Mouse (Mus musculus) layer of hippocampus, postnatal 10 days (tissue): ENCODE data around the gene Sema5b. TPM values are rescaled to one million over a fixed set of nuclear protein-coding genes. Genes with fewer than 3 reads are reported as not detected.

Source experiments
- DNase-seq, 2 experiments: peaks; one replicate each; pipeline ENCODE4 v3.0.0; 2021; ENCODE audit warnings: low spot score in 2 of 2
- total RNA-seq, 2 experiments: library from RNA; stranded (reverse); gene quantifications; 2 replicates each; pipeline ENCODE4 v1.2.3; 2021

Sema5b gene
- total RNA-seq, 2 experiments from 2014 or later = 29.4 to 30.9 TPM

DNA sequence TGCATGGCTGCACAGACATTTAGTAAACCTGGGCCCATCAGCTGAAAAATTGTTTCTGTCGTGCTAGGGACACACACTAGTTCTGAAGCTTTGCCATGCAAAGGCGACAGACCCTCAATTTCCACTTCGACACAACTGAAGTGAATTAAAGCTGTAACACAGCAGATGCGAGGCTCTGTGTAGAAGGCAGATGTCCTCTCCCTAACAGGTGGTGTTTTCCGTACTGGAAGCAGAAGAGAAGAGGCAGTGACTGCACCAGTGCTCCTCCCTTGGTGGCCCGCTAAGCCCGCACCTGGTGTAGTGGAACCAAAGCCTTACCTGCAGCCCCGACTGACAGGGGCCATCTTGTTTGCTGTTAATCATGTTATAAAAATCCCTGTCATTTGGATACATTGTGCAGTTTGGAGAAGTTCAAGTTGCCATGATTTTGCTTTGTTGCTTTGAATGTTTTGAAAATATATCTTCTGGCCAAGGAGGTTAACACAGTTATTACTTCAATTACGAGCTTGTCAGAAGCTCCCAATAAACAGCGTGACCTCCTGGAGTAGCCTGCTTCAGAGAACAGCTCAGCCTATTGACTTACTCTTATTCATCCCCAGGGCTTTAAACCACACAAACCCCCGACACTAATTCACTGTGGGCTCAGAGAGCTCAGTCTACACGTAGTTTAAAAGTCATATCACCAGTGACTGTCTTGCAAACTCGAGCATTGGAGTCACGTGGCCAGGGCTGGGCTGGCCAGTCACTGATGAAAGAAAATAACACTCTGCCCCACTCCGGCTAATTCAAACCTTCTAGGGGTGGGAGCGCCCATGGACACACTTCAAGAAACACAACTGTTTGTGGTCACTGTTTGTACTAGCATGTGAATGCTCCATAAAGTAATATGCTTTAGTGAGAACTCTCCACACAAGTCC, 163.1 kb downstream of the Sema5b start:
- DNase-seq = no peak

DNA sequence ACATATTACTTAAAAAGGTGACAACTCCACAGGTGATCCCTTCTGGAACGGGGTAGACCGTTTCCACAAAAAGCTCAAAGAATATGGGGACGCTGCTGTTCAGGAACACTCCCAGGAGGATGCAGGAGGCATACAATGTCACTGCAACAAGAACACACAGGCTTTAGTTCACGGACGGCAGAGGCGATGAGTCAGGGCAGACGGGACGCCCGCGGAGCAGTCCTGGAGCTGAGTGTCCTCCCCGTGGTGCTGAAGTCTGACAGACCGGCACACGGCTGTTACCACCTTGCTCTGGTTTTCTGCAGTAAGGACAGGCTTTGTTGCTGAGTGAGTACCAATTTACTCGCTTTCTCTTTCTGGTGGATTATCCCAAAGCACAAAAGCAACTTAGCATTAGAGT, 163.9 kb downstream of the Sema5b start:
- no peak for DNase-seq

DNA sequence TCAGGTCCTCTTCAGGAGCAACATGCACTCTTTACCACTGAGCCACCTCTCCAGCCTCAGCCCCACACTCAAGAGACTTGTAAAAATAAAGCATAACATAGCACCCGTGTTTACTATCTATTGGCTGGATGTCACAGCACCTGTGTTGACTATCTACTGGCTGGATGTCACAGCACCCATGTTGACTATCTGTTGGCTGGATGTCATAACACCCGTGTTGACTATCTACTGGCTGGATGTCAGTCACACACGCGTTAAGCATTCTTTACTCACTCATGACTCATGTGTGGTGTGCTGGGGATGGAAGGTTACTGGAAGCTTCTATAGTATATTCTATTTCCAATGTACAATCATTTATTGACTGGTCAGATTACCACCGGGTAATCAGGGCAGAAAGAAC, 166.1 kb downstream of the Sema5b start:
- DNase-seq = no peak

DNA sequence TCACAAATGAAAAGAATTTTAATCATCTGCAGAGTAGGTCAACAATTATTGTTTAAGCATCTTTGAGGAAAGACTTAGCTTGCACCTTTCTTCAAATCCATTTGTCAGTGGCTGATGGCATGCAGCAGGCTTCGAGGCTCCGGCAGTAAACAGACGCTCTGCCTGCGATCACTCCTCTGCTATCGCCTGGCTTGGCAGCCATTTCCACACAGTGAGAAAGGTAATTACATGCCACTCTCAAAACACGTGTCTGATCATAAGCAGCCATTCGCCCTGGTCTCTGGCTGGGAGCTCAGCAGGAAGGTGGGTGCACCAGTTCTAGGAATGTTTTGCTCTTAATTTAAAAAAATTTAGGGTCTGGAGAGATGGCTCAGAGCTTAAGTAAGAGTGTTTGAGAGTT, 170.1 kb downstream of the Sema5b start:
- no peak for DNase-seq

GRCm38 (mm10) chr16:35713606-35714005, 172.7 kb downstream of the Sema5b start:
- DNase-seq = no peak

Other genes with a start within 250 kb of the Sema5b start
- 10 to 100 TPM; 16.2 to 21.5 TPM for gene Sec22a, start 177.2 kb upstream of the Sema5b start, total RNA-seq
- 1 to 10 TPM; 5.0 to 5.2 TPM for gene Pdia5, start 50.3 kb upstream of the Sema5b start, total RNA-seq
- 10 to 100 TPM; 89.2 to 93.1 TPM for gene Dirc2, start 228.2 kb downstream of the Sema5b start, total RNA-seq
- 1 to 10 TPM; 6.8 TPM for gene Hspbap1, start 229.2 kb downstream of the Sema5b start, total RNA-seq